7 mouse cellular contexts compared by ENCODE assay signal in the genomic region with DNA sequence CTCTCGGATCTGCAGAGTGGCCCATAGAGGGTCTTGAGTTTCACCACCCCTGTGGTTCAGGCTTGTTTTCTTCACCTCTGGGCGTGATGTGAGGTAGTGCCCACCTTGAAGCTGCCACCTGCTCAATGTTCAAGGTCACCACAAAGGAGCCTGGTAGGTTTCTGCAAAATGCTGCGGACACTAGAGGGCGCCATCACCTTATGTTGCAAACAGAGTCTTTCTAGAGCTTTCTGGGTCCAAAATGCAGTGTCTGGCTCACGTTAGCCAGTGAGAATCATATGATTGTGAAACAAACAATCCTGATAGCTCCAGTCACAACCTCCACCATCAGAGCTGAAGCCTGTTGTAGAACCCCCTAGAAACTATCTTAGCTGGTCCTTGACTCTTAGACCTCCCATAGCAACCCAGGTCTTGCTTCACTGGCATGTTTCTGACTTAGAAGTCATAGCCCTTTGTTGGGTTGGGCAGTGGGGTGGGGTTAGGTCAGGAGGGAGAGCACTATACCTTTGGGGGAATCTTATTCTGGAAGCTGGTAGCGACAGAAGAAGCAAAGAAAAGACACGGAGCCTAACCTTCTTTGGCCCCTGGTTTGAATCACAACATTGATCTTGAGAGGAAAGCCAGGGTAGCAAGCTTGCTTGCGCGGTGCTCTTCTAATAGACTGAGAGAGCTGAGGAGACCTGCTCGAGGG.
DNase-seq lines count a peak whose midpoint lies in the region; ATAC-seq and TF ChIP-seq lines count a peak whose summit lies in the region.

No protein-coding gene starts in this region.

- no peaks in the 10 kb centered on the region for H3K27me3 ChIP-seq in hindbrain, postnatal 0 days (ENCODE audit: insufficient read depth, low read length)
- H3K27me3 ChIP-seq in midbrain, embryonic 13.5 days: no peaks in the 10 kb centered on the region
- no peaks in the 10 kb centered on the region for H3K27me3 ChIP-seq in spleen, adult 2 months (ENCODE audit: control insufficient read depth, insufficient read depth, low read length)

- no peak overlapping the region for H3K27ac ChIP-seq in hindbrain, postnatal 0 days
- no peak overlapping the region for H3K27ac ChIP-seq in midbrain, embryonic 13.5 days
- H3K27ac ChIP-seq in spleen, adult 2 months (ENCODE audit: insufficient read depth, low read length): no peak overlapping the region

- H3K9ac ChIP-seq in hindbrain, postnatal 0 days (replicated peaks; ENCODE audit: low read length): no peak overlapping the region
- H3K9ac ChIP-seq in midbrain, embryonic 13.5 days (replicated peaks): no peak overlapping the region

- no peaks in the 10 kb centered on the region for H3K9me3 ChIP-seq in hindbrain, postnatal 0 days (ENCODE audit: low read length)
- H3K9me3 ChIP-seq in midbrain, embryonic 13.5 days: no peaks in the 10 kb centered on the region

- ATAC-seq in hindbrain, postnatal 0 days: peak; percentile 58
- ATAC-seq in midbrain, embryonic 13.5 days: peak; percentile 19

- WGBS in hindbrain, postnatal 0 days: 51% methylated on average over 10 of the region's 10 CpGs
- WGBS in midbrain, embryonic 13.5 days: 52% methylated on average over 10 of the region's 10 CpGs
- WGBS in spleen, adult 2 months: 43% methylated on average over 10 of the region's 10 CpGs

- no peak for TF ChIP-seq POLR2A in spleen, adult 2 months (IDR thresholded peaks at IDR 0.05; ENCODE audit: low read depth, low read length)

- peak; percentile 97 for TF ChIP-seq CTCF in hindbrain, postnatal 0 days (IDR thresholded peaks at IDR 0.05; ENCODE audit: low read depth)
- TF ChIP-seq CTCF in spleen, adult 2 months (IDR thresholded peaks at IDR 0.05; ENCODE audit: extremely low read depth, insufficient read depth, insufficient read length, insufficient replicate concordance): peak; percentile 81; the same call in 1 of the 2 replicates

- no peaks in the 10 kb centered on the region for H3K4me1 ChIP-seq in hindbrain, postnatal 0 days (ENCODE audit: insufficient read depth, low read length)
- H3K4me1 ChIP-seq in midbrain, embryonic 13.5 days (replicated peaks): no peaks in the 10 kb centered on the region
- no peaks in the 10 kb centered on the region for H3K4me1 ChIP-seq in spleen, adult 2 months (ENCODE audit: control insufficient read depth, insufficient read depth, insufficient read length)

- no peak overlapping the region for H3K4me2 ChIP-seq in hindbrain, postnatal 0 days (ENCODE audit: low read depth, low read length)
- H3K4me2 ChIP-seq in midbrain, embryonic 13.5 days (replicated peaks): no peak overlapping the region

- peak; percentile 78 for DNase-seq in T-cell, adult 2 months (ENCODE audit: low spot score)
- peak; percentile 86 to 91 for DNase-seq in cerebellum, adult 18-20 months
- peak; percentile 92 for DNase-seq in forelimb bud, embryonic 11.5 days (ENCODE audit: low read depth, low spot score)
- peak; percentile 96 for DNase-seq in hindbrain, postnatal 0 days (ENCODE audit: low spot score)
- DNase-seq in left cerebral cortex, adult 18-20 months (ENCODE audit: low spot score in 2 of 2): peak; percentile 85 to 94
- DNase-seq in spleen, adult 2 months (ENCODE audit: low read depth in 1 of 2, low spot score in 2 of 2): peak; percentile 71 to 79

- no peaks in the 10 kb centered on the region for H3K36me3 ChIP-seq in hindbrain, postnatal 0 days (ENCODE audit: insufficient read depth, low read length)
- H3K36me3 ChIP-seq in midbrain, embryonic 13.5 days: no peaks in the 10 kb centered on the region
- H3K36me3 ChIP-seq in spleen, adult 2 months (ENCODE audit: control insufficient read depth, insufficient read depth, low read length): no peaks in the 10 kb centered on the region

- H3K4me3 ChIP-seq in hindbrain, postnatal 0 days (ENCODE audit: low read length): no peak overlapping the region
- no peak overlapping the region for H3K4me3 ChIP-seq in midbrain, embryonic 13.5 days (replicated peaks)
- H3K4me3 ChIP-seq in spleen, adult 2 months (ENCODE audit: extremely low read depth, insufficient read depth, insufficient read length): no peak overlapping the region
